Mouse (Mus musculus) spleen, adult 12 weeks (tissue): ENCODE measurements around the gene Ywhag.

ENCODE experiments used
- DNase-seq: peaks from one replicate; pipeline ENCODE4 v3.0.0; 2022; ENCODE audit warnings: low spot score

Ywhag gene

GRCm38 (mm10) chr5:135951660-135952059 lies 17.2 kb upstream of the Ywhag start:
- DNase-seq = no peak

DNA sequence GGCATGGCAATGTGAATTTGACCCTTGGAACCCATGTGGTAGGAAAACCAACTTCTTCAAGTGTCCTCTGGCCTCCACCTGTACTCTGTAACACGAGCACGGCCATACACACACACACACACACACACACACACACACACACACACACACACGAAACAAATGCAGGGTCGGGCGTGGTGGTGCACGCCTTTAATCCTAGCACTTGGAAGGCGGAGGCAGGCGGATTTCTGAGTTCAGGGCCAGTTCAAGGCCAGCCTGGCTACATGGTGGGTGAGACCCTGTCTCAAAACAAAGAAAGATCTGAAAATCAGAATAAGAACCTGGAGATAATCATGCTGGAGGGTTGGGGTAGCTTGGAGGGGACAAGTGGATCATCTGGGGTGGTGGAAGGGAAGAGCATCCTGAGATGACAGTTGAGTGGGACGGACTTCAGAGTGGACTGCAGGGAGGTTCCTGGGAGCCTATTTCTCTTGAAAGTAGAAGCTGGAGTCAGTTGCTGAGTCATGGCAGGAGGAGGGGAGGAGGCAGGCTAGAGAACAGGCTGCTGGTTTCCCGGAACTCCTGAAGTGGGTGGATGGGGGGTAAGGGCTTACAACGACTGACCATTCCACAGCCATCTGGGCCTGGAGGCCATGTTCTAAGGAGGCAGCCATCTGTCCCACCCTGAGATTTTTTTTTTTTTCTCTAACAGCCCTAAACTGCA lies 16.4 kb upstream of the Ywhag start:
- DNase-seq = no peak

- no peak for DNase-seq
Measured at GRCm38 (mm10) chr5:135946621-135947020, 12.2 kb upstream of the Ywhag start.

DNA sequence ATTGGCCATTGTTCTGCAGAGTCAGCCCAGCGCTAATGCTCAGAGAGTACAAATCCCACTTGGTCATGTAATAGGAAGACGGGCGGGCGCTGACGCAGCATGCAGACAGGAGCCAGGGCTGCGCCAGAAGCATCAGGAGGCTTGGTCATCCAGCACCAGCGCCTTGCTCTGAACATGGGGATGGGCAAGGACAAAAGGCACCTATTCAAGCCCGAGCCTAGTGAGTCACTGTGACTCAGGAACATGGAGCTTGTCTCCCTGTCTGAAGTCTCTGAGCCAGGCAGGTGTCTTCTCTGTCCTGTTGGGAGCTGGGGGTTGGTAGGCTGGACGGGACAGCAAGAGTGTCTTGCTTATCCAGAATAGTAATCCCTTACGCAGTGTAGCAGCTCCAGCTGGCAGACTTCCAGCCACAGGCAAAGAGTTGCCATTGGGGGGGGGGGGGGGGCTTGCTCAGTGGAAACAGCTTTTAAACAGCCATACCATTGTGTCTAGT lies 11.5 kb upstream of the Ywhag start:
- DNase-seq = no peak

DNA sequence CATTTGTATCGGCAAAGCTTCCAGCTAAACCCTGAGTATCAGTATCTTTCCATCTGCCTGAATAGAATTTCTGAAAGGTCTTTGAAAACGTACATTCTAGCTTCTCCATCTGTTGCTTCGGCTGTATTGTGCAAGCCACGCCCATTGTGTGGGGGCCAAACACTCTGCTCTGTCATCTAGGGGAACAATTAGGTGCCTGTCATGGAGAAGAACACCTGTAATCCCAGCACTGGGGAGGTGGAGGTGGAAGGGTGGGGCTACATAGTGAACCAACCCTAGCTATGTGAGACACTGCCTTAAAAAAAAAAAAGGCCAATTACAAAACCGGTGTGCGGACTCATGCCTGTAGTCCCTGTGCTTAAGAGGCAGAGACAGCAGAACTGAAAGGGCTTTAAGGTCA lies 8.3 kb upstream of the Ywhag start:
- DNase-seq = no peak

GRCm38 (mm10) chr5:135940587-135940986 lies 6.2 kb upstream of the Ywhag start:
- DNase-seq = no peak

GRCm38 (mm10) chr5:135935641-135936190 lies 1.3 kb upstream of the Ywhag start:
- DNase-seq = no peak

GRCm38 (mm10) chr5:135935176-135935523 lies 734 bp upstream of the Ywhag start:
- DNase-seq = no peak

DNA sequence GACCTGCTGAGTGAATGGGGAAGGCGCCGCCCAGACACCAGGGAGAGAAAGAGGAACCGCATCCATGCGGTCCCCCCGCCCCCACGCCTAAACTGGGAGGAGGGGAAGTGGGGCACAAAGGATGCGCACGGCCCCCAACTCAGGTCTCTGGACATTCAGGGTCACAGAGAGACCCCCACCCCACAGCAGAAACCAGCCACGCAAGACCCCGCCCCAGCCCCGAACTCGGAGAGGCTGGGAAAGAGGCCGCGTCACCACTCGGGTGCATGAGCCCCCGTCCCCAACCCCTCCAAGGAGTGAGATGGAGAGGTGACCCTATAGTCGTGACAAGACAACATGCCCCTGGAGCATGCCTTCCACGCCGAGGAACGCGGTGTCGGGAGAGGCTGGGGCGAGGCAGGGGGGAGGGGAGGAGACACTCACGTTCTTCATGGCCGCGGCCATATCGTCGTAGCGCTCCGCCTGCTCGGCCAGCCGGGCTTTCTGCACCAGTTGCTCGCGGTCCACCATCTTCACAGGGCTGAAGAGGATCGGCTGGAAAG lies 445 bp downstream of the Ywhag start:
- no peak for DNase-seq

DNA sequence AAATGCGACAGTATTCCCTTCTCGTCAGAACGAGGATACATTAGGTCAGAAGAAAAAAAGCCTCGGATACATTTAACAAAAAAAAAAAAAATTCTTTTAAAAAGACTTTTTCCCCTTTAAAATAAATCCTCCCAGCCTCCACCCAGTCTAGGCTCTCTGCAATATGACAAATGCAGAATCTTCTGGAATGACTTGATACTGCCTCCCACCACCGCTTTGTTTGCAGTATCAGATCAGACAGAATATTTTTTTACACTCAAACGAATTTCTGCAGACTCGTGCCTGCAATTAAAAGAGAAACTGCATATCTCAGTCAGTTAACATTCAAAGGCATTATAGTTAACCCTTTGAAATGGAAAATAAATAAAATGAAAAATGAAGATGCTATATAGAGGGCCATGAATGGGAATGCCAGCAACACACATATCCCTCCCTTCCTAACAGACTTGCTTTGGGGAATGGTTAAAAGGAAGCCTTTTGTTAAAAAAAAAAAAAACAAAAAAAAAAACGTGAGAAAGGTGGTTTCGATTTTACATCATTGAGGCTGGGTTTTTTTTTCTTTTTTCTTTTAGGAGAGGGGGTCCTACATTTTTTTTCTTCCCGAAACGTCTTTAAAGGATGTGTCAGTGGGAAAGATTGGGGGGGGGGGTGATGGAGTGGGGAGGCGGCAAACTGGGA lies 1.1 kb downstream of the Ywhag start:
- no peak for DNase-seq

DNA sequence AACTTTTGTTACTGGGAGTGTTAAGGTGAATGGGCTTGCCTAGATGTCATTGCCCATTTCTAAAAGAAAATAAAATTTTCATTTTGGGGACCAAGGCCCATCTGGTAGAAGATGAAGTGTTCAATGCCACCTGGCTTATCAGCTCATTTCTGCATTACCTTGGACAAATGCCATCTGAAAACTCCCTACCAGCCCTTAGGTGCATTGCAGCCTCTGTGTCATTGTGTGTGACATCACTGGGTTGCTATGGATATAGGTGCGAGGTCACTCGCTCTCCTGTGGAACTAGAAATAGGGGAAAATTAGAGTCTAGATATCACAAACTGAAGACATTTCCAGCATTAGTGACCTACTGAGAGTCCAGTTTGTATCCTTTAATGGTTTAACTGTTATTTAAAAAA lies 2.1 kb downstream of the Ywhag start:
- DNase-seq = no peak

- no peak for DNase-seq
Measured at GRCm38 (mm10) chr5:135931526-135931925, 2.9 kb downstream of the Ywhag start.

DNA sequence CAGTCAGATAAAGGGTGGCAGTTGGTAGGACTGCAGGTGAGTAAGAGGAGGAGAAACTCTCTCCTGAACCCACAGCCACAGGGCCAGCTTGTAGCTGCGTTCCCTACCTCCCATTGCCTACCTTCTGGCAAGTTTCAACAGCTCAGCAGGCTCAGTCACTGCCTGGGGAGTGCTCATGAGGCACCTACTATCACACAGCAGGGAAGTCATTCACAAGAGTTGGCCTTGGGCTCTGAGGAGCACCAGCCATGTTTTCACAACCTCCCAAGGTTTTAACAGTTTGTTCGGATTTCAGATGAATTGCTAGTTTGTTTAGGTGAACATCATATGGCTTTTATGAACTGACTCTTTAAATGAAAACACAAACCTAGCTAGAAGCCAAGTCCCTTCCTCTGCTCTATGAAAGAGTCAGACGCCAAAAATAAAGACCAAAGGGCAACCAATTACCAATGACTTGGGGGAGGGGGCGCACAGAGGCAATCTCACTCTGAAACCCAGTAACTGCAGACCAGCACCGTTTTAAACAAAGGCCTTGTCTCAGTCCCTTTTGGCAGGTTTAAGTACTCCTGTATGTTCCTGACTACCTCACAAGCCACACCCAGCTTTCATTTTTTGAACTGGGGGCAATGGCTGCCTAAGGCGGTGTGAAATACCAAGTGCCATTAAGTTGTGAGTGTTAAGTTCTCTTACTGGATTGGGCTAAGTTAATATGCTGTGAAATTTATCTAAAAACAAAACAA lies 4.6 kb downstream of the Ywhag start:
- DNase-seq = no peak

DNA sequence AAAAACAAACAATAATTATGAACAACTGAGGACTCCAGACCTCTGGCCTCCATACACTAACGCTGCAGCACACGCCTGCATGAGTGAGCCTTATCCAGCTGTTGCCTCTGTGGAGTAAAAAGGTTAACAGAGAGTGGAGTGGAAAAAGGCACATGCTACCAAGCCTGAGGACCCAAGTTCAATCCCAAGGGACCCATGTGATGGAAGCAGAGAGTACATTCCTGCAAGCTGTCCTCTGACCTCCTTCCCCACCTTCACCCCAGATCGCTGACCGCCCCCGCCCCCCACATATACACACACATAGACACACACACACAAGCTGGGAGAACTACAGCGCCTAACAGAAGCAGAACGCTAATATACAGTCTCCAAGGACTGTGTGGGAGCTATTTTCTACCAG lies 10.5 kb downstream of the Ywhag start:
- no peak for DNase-seq

DNA sequence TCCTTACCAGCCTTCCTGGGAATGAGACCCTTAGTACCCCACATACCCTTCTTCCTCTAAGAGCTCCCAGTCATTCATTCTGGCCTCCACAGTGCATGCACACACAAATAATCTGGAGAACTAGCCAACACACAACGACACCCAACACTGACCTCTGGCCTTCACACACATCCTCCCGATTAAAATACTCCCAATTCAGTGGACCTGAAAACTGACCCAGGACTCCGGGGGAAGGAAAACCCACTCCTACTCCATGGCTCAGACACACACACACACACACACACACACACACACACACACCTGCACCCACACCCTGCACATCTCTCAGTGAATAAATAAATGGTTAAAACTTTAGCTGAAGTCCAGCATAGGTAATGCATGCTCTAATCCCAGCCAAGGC lies 14.5 kb downstream of the Ywhag start:
- no peak for DNase-seq

DNA sequence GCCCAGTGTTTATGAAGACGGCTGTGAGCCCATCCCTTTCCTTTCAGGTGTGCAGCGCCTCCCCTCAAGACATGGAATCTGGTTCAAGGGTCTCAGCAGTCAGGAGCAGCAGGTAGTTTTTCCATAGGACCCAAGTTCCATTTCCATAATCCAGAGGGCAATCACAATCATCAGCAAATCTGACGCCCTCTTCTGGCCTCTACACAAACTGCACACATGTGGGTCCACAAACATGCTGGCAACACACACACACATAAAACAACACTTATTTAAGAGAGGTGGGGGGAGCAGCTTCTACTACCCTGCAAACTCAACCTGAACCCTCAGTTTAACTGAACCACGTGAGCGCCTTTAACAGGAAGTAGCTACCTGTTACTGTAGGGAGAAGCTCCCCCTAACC lies 15.8 kb downstream of the Ywhag start:
- DNase-seq = no peak

- DNase-seq = no peak
Measured at GRCm38 (mm10) chr5:135918059-135918437, 16.4 kb downstream of the Ywhag start.

GRCm38 (mm10) chr5:135917327-135918058 lies 16.9 kb downstream of the Ywhag start:
- no peak for DNase-seq

- DNase-seq = no peak
Measured at GRCm38 (mm10) chr5:135916601-135917000, 17.8 kb downstream of the Ywhag start.

DNA sequence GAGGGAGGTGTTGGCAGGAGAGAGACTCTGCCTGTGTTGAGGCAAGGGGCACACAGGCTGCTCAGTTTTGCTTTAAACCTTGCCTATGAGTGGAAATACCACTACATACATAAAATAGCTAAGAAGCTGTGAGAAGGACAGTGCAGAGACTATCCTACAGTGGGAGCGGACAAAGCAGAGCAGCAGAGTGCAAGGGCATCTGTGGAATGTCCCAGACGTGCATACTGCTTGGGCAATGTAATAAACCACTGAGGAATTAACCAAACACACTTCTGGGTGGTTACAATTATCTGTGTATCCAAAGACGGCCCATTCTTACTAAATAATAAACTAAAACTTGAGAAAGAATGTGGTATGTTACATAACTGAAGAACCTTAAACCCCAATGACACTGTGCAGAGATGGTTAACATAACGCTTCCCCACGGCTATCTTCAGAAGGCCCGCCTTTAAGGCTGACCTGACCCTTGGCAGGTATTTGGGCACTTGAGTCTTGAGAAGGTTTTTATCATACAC lies 18.3 kb downstream of the Ywhag start:
- DNase-seq = no peak

DNA sequence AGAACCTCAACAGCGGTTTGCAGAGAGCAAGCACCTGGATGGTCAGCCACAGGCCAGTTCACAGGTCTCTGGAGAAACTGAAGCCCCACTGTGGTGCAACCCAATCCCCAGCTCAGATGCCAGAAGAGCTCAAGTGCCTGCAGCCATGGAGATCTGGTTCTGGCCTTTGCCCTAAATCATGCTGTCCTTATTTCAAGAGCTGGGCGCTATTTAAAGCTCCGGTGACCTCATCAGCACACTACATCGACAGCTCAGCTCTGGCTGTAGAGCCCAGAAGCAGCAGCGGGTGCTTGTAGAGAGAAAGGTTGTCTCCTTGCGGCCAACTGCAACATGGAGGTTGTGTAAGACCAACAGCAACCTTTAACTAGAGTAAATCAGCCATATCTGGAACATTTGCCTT lies 20.3 kb downstream of the Ywhag start:
- no peak for DNase-seq

- no peak for DNase-seq
Measured at GRCm38 (mm10) chr5:135913201-135913600, 21.2 kb downstream of the Ywhag start.
